Mouse (Mus musculus) embryonic facial prominence, embryonic 11.5 days (tissue): ENCODE measurements at regions not wholly inside any gene's neighbourhood (a gene's known extent, or its start where the extent isn't known, plus 50 kb on each side); places are given as distances from the start of the nearest gene placed in this dataset.
"Not testable (repeated sequence)": the region's sequence is repeated elsewhere in the genome, so short reads cannot be mapped to it uniquely, and the experiment has no call there.

Source experiments
- ATAC-seq: fragments of 200-750 bp; cut with Nextera tagmentation; replicated peaks from 2 replicates; pipeline ENCODE4 v1.8.0; 2017; ENCODE audit warnings: low read depth; ENCODE audit not compliant: insufficient number of reproducible peaks, low FRiP score, low TSS enrichment
- DNase-seq: peaks from one replicate; pipeline ENCODE4 v3.0.0-alpha.2; 2015; ENCODE audit warnings: low spot score
- H3K27ac ChIP-seq: fragments of 300-500 bp; sonication (generic); replicated peaks from 2 replicates; pipeline ENCODE4 v1.5.1; 2014; ENCODE audit warnings: mild to moderate bottlenecking, low read depth, low read length, control low read depth
- H3K27me3 ChIP-seq: fragments of 300-500 bp; sonication (generic); 2 replicates; pipeline ENCODE4 v1.6.1; 2014; ENCODE audit warnings: mild to moderate bottlenecking, low read length, moderate library complexity, mixed read lengths; ENCODE audit not compliant: control insufficient read depth, insufficient read depth
- H3K36me3 ChIP-seq: fragments of 300-500 bp; sonication (generic); replicated peaks from 2 replicates; pipeline ENCODE4 v1.6.1; 2014; ENCODE audit warnings: low read depth, mild to moderate bottlenecking, low read length, moderate library complexity, mixed read lengths; ENCODE audit not compliant: control insufficient read depth, insufficient read depth
- H3K4me1 ChIP-seq: fragments of 300-500 bp; sonication (generic); 2 replicates; pipeline ENCODE4 v1.6.1; 2014; ENCODE audit warnings: low read length, mixed read lengths; ENCODE audit not compliant: control insufficient read depth, insufficient read depth
- H3K4me2 ChIP-seq: fragments of 300-500 bp; sonication (generic); 2 replicates; pipeline ENCODE4 v1.6.1; 2014; ENCODE audit warnings: low read depth, mild to moderate bottlenecking, control low read depth, low read length, moderate library complexity
- H3K4me3 ChIP-seq: fragments of 300-500 bp; sonication (generic); 2 replicates; pipeline ENCODE4 v1.5.1; 2014; ENCODE audit warnings: low read depth, low read length, control low read depth
- H3K9ac ChIP-seq: fragments of 300-500 bp; sonication (generic); replicated peaks from 2 replicates; pipeline ENCODE4 v1.6.1; 2014; ENCODE audit warnings: mild to moderate bottlenecking, control low read depth, low read length
- H3K9me3 ChIP-seq: fragments of 300-500 bp; sonication (generic); replicated peaks from 2 replicates; pipeline ENCODE4 v1.6.1; 2016; ENCODE audit warnings: mild to moderate bottlenecking, low read length, inconsistent platforms, mixed read lengths; ENCODE audit not compliant: control insufficient read depth
- WGBS: fragments of 180-500 bp; shearing (Covaris S2); extraction: QIAGEN DNeasy Blood & Tissue Kit; methylation state at CpG from one replicate; pipeline ENCODE4 v1.1.7; 2014; 5-methylcytosine and 5-hydroxymethylcytosine counted together

GRCm38 (mm10) chr2:166516261-166516660, 197.4 kb downstream of the Prex1 start:
- no peaks in the 10 kb centered on the region for H3K27me3 ChIP-seq
- no peak overlapping the region for H3K9ac ChIP-seq
- H3K9me3 ChIP-seq: no peaks in the 10 kb centered on the region
- no peak overlapping the region for H3K27ac ChIP-seq
- no peak overlapping the region for H3K4me2 ChIP-seq
- WGBS: 69% methylated on average over 1 of the region's 1 CpGs
- DNase-seq (no peak), ATAC-seq (no peak)
- no peaks in the 10 kb centered on the region for H3K36me3 ChIP-seq
- peaks cover 5% of the 10 kb centered on the region; the same call in 1 of the 2 replicates for H3K4me1 ChIP-seq
- H3K4me3 ChIP-seq: no peak overlapping the region

- Histone ChIP-seq H3K36me3 (no peaks in the 10 kb centered on the region), H3K4me3 (no peak overlapping the region), H3K9ac (no peak overlapping the region), H3K27ac (no peak overlapping the region), H3K4me1 (peaks cover 5% of the 10 kb centered on the region; the same call in 1 of the 2 replicates), H3K4me2 (no peak overlapping the region), H3K27me3 (no peaks in the 10 kb centered on the region), H3K9me3 (no peaks in the 10 kb centered on the region)
- no peak for DNase-seq
- WGBS: 65% methylated on average over 8 of the region's 8 CpGs
- ATAC-seq: no peak
Measured at GRCm38 (mm10) chr2:166514664-166515063, 199.0 kb downstream of the Prex1 start.

DNA sequence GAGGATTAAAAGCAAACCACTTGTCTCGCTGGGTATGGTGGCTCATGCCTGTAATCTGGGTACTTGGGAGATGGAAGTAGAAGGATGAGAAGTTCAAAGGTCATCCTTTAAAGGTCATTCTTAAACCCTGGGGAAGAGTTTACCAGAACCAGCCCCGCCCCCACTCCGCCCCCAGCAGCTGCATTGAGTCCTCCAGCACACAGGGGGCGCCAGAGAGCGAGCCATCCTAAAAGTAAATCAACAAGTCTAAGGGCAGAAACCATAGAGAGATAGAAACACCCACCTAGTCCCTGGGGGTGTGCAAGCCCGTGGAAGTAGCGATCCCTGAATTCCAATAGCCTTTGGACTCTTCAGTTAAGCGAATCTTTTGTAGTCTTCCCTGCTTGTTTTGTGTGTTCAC, 201.1 kb downstream of the Prex1 start:
- H3K4me3 ChIP-seq: no peak overlapping the region
- DNase-seq: no peak

DNA sequence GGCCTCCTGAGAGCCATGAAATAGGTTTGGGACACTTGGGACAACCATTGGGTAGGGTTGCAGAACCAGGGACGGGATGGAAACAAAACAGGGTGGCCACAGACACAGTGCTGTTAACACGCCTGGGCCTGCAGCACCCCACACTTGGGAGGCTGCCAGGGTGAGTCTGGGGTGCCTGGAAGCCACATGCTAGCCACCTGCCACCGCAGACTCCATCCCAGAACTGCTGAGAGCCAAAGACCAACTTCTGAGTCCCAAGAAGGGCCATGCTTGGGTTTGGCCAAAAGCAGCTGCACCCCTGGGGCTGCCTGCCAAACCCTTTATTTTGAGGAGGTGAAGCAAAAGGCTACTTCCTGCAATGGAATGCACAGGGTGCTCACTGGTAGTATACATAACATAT, 202.2 kb downstream of the Prex1 start:
- not testable (repeated sequence) for H3K27ac ChIP-seq, DNase-seq, H3K4me1 ChIP-seq, H3K9me3 ChIP-seq, H3K4me2 ChIP-seq, H3K4me3 ChIP-seq, H3K36me3 ChIP-seq, H3K27me3 ChIP-seq, ATAC-seq, H3K9ac ChIP-seq
- WGBS: 87% methylated on average over 3 of the region's 3 CpGs

More for the DNA sequence above, 201.1 kb downstream of the Prex1 start:
- no peaks in the 10 kb centered on the region for H3K36me3 ChIP-seq
- H3K9ac ChIP-seq: no peak overlapping the region
- H3K27ac ChIP-seq: no peak overlapping the region
- ATAC-seq: no peak
- peaks cover 2% of the 10 kb centered on the region; the same call in 1 of the 2 replicates for H3K4me1 ChIP-seq
- no peaks in the 10 kb centered on the region; the same call in 1 of the 2 replicates for H3K9me3 ChIP-seq
- WGBS: 73% methylated on average over 8 of the region's 8 CpGs
- no peak overlapping the region for H3K4me2 ChIP-seq
- no peaks in the 10 kb centered on the region; the same call in 1 of the 2 replicates for H3K27me3 ChIP-seq

DNA sequence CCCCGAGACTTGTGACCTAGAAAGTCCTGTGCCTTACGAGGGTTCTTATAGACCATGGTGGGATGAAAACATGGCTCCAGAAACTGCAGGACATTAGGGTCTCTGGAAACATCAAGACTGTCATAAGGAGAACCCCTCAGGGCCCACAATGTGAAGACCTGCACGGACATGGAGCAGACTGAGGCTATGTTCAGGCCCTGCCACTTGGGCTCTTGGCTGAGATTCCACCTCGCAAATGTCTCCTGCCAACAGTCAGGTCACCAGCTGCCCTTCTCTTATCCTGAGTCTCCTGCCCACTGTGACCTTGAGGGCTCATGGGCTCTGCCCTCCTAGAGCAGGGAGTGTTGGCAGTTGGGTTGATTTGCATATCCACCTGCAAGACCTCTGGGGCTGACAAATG, 202.9 kb downstream of the Prex1 start:
- Histone ChIP-seq H3K36me3 (no peaks in the 10 kb centered on the region), H3K4me3 (no peak overlapping the region), H3K27me3 (no peaks in the 10 kb centered on the region; the same call in 1 of the 2 replicates), H3K9ac (no peak overlapping the region), H3K9me3 (no peaks in the 10 kb centered on the region; the same call in 1 of the 2 replicates), H3K27ac (no peak overlapping the region), H3K4me1 (no peaks in the 10 kb centered on the region), H3K4me2 (no peak overlapping the region)
- 81% methylated on average over 4 of the region's 4 CpGs for WGBS
- DNase-seq (no peak), ATAC-seq (no peak)

- Histone ChIP-seq H3K36me3 (no peaks in the 10 kb centered on the region), H3K9ac (no peak overlapping the region), H3K9me3 (no peaks in the 10 kb centered on the region; the same call in 1 of the 2 replicates), H3K4me3 (no peak overlapping the region), H3K4me2 (no peak overlapping the region), H3K27me3 (no peaks in the 10 kb centered on the region; the same call in 1 of the 2 replicates), H3K4me1 (no peaks in the 10 kb centered on the region), H3K27ac (no peak overlapping the region)
- WGBS: 53% methylated on average over 10 of the region's 10 CpGs
- DNase-seq (no peak), ATAC-seq (no peak)
Measured at GRCm38 (mm10) chr2:166509591-166509990, 204.0 kb downstream of the Prex1 start.

GRCm38 (mm10) chr2:166508656-166509420, 204.8 kb downstream of the Prex1 start:
- Histone ChIP-seq H3K9ac (no peak overlapping the region), H3K9me3 (no peaks in the 10 kb centered on the region; the same call in 1 of the 2 replicates), H3K4me3 (no peak overlapping the region), H3K36me3 (no peaks in the 10 kb centered on the region), H3K27me3 (no peaks in the 10 kb centered on the region; the same call in 1 of the 2 replicates), H3K4me1 (no peaks in the 10 kb centered on the region), H3K4me2 (no peak overlapping the region), H3K27ac (peak overlapping the region; percentile 38; the same call in 1 of the 2 replicates)
- 81% methylated on average over 8 of the region's 8 CpGs for whole genome bisulfite sequencing
- ATAC-seq: no peak
- DNase-seq: no peak

GRCm38 (mm10) chr2:166505309-166505708, 208.3 kb downstream of the Prex1 start:
- H3K27ac ChIP-seq: peak overlapping the region; percentile 57
- H3K4me1 ChIP-seq: no peaks in the 10 kb centered on the region
- H3K4me2 ChIP-seq: no peak overlapping the region
- ATAC-seq (no peak; the same call in 1 of the 2 replicates), DNase-seq (peak; percentile 80)
- WGBS: 35% methylated on average over 9 of the region's 9 CpGs
- no peaks in the 10 kb centered on the region for H3K36me3 ChIP-seq
- peak overlapping the region; percentile 22; the same call in 1 of the 2 replicates for H3K9ac ChIP-seq
- H3K9me3 ChIP-seq: no peaks in the 10 kb centered on the region; the same call in 1 of the 2 replicates
- H3K4me3 ChIP-seq: no peak overlapping the region
- no peaks in the 10 kb centered on the region; the same call in 1 of the 2 replicates for H3K27me3 ChIP-seq
